Mouse (Mus musculus) hindbrain, postnatal 0 days (tissue): ENCODE data around the gene Fgfr2. TPM values are rescaled to one million over a fixed set of nuclear protein-coding genes. Genes with fewer than 3 reads are reported as not detected.

Experiments
- ATAC-seq: fragments of 200-750 bp; cut with Nextera tagmentation; 2 replicates; pipeline ENCODE4 v1.8.0; 2017; ENCODE audit warnings: mild to moderate bottlenecking, moderate TSS enrichment, moderate library complexity
- DNase-seq: peaks from one replicate; pipeline ENCODE4 v3.0.0-alpha.2; 2015; ENCODE audit warnings: low spot score
- H3K27ac ChIP-seq: fragments of 300-500 bp; sonication (generic); 2 replicates; pipeline ENCODE4 v1.5.1; 2014; ENCODE audit warnings: mild to moderate bottlenecking
- H3K27me3 ChIP-seq: fragments of 300-500 bp; sonication (generic); 2 replicates; pipeline ENCODE4 v1.6.1; 2014; ENCODE audit warnings: low read length, mixed read lengths; ENCODE audit not compliant: insufficient read depth
- H3K36me3 ChIP-seq: fragments of 300-500 bp; sonication (generic); 2 replicates; pipeline ENCODE4 v1.6.1; 2014; ENCODE audit warnings: low read length, mixed read lengths; ENCODE audit not compliant: insufficient read depth
- H3K4me1 ChIP-seq: fragments of 300-500 bp; sonication (generic); 2 replicates; pipeline ENCODE4 v1.6.1; 2014; ENCODE audit warnings: antibody characterized with exemption, low read length, mixed read lengths; ENCODE audit not compliant: insufficient read depth
- H3K4me2 ChIP-seq: fragments of 300-500 bp; sonication (generic); 2 replicates; pipeline ENCODE4 v1.6.1; 2014; ENCODE audit warnings: low read depth, mild to moderate bottlenecking, low read length, moderate library complexity, mixed read lengths
- H3K4me3 ChIP-seq: fragments of 300-500 bp; sonication (generic); 2 replicates; pipeline ENCODE4 v1.5.1; 2014; ENCODE audit warnings: low read length
- H3K9ac ChIP-seq: fragments of 300-500 bp; sonication (generic); replicated peaks from 2 replicates; pipeline ENCODE4 v1.6.1; 2014; ENCODE audit warnings: mild to moderate bottlenecking, low read length, moderate library complexity, mixed read lengths
- H3K9me3 ChIP-seq: fragments of 300-500 bp; sonication (generic); 2 replicates; pipeline ENCODE4 v1.6.1; 2016; ENCODE audit warnings: low read length, mixed read lengths
- CTCF ChIP-seq: IDR thresholded peaks from 2 replicates; pipeline ENCODE4 v1.5.1; 2016; ENCODE audit warnings: antibody characterized with exemption, control low read depth, low read depth
- WGBS: fragments of 180-500 bp; shearing (Covaris S2); extraction: QIAGEN DNeasy Blood & Tissue Kit; methylation state at CpG from one replicate; pipeline ENCODE4 v1.1.7; 2014; 5-methylcytosine and 5-hydroxymethylcytosine counted together
- polyA plus RNA-seq: library from polyadenylated mRNA; unstranded; fragments of >200 nt; fragmentation: Nextera tagmentation; extraction: Ambion mirVana; gene quantifications from 2 replicates; pipeline ENCODE4 v1.2.1, GENCODE M21; 2015
- total RNA-seq: library from RNA; depleted of rRNA; stranded (reverse); fragments of >200 nt; gene quantifications from 2 replicates; pipeline ENCODE4 v1.2.3, GENCODE M21; 2014

Fgfr2 gene
- total and polyA plus RNA-seq, 2 experiments from 2014 or later, result 17.3 to 49.0 TPM

DNA sequence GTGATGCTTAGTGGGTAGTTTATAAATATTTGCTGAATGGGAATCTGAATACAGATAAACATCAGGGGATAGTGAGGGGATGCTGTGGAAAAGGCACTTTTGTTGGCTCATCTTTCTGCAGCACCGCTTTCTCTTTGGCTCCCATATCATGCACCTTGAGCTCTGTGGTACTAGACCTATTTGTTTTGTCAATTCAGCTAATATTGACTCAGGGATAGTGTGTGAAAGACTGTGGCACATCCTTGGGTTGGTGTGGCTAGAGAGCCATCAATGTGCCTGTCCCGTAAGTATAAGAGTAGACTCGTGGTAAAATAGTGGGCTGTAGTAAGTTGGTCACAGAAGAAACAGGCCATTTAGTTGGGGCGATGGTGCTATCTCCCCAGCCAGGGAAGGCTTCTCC lies 2335.6 kb downstream of the Fgfr2 start:
- Histone ChIP-seq H3K4me1 (no peaks in the 10 kb centered on the region), H3K27ac (no peak overlapping the region), H3K36me3 (no peaks in the 10 kb centered on the region), H3K4me2 (no peak overlapping the region), H3K9me3 (no peaks in the 10 kb centered on the region), H3K4me3 (no peak overlapping the region), H3K9ac (no peak overlapping the region), H3K27me3 (no peaks in the 10 kb centered on the region)
- TF ChIP-seq CTCF, result no peak
- no peak for DNase-seq
- WGBS, result 96% methylated on average over 4 of the region's 4 CpGs
- no peak for ATAC-seq

DNA sequence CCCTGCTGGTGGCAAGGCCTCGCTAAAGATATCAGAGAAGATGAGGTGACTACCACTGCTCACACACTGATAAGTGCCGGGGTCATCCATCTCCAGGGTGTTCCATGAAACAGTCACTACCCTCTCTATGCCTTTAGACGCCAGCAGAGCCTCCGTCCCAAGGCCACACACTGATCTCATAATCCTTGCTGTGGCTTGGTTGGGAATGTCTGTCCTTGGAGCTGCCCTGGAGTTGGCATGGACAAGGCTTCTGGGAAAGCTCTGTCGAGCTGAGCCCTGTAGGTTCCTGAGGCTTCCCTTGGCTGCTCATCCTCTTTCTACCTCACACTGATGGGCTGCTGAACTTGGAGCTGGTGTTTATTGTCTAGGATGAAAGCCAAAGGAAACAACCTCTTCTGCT lies 2336.4 kb downstream of the Fgfr2 start:
- no peak for TF ChIP-seq CTCF
- no peak for ATAC-seq
- H3K27me3 ChIP-seq, result no peaks in the 10 kb centered on the region
- DNase-seq, result no peak
- no peaks in the 10 kb centered on the region for H3K9me3 ChIP-seq
- H3K9ac ChIP-seq, result no peak overlapping the region
- H3K4me2 ChIP-seq, result no peak overlapping the region
- H3K27ac ChIP-seq, result no peak overlapping the region
- 75% methylated on average over 5 of the region's 5 CpGs for WGBS
- H3K36me3 ChIP-seq, result no peaks in the 10 kb centered on the region
- H3K4me1 ChIP-seq, result no peaks in the 10 kb centered on the region
- no peak overlapping the region for H3K4me3 ChIP-seq

- Histone ChIP-seq H3K9ac (no peak overlapping the region), H3K27me3 (no peaks in the 10 kb centered on the region), H3K9me3 (no peaks in the 10 kb centered on the region), H3K4me2 (no peak overlapping the region), H3K36me3 (no peaks in the 10 kb centered on the region), H3K4me1 (no peaks in the 10 kb centered on the region), H3K27ac (no peak overlapping the region), H3K4me3 (no peak overlapping the region)
- 57% methylated on average over 12 of the region's 12 CpGs for WGBS
- no peak for TF ChIP-seq CTCF
- DNase-seq, result no peak
- ATAC-seq, result no peak
Measured at GRCm38 (mm10) chr7:130785923-130786575, 2337.1 kb downstream of the Fgfr2 start.

GRCm38 (mm10) chr7:130782501-130783050 lies 2340.6 kb downstream of the Fgfr2 start:
- ATAC-seq (no peak), DNase-seq (no peak)
- H3K9ac ChIP-seq, result no peak overlapping the region
- 71% methylated on average over 5 of the region's 5 CpGs for WGBS
- no peaks in the 10 kb centered on the region for H3K4me1 ChIP-seq
- no peaks in the 10 kb centered on the region for H3K36me3 ChIP-seq
- no peaks in the 10 kb centered on the region for H3K9me3 ChIP-seq
- H3K27me3 ChIP-seq, result no peaks in the 10 kb centered on the region
- no peak overlapping the region for H3K4me2 ChIP-seq
- no peak for TF ChIP-seq CTCF
- H3K4me3 ChIP-seq, result no peak overlapping the region
- H3K27ac ChIP-seq, result no peak overlapping the region

- TF ChIP-seq CTCF, result no peak
- H3K4me2 ChIP-seq, result no peak overlapping the region
- 81% methylated on average over 5 of the region's 5 CpGs for WGBS
Measured at GRCm38 (mm10) chr7:130780866-130781419, 2342.2 kb downstream of the Fgfr2 start.

DNA sequence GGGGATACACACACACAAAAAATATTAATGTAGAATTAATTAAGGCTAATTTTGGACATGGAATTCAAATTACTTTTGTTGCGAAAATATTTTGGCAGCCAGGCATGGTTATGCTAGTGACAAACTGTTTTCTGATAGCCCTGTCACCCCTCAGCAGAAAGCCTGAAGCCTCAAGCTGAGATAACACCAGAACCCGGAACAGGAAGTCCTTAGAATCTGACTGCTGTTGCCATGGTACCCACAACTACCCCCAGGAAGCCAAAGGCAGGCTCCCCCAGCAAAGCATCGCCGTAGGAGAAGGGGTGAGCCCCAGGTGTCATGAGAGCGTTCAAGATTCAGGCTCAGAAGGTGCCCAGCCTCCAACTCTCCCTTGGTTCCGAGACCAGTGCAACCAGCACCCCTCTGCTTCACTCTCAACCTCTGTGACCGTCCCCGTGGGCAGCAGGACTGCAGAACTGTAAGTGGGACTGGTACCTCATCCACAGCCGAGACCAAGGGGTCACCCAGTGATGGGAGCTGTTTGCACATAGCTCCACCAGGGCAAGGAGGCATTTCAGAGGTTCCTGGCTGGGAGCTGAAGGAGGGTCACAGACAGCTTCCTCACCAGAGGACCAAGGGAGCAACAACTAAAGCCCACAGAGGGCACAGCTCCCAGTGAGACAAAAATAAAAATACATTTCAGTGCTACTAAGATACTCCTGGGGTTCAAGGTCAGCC lies 2349.1 kb downstream of the Fgfr2 start, which contains the start of gene Btbd16:
Gene Btbd16 (plus strand): TSS at position 156 of the 717 bp plus-strand sequence.
- WGBS, result 51% methylated on average over 9 of the region's 9 CpGs
- no peak for TF ChIP-seq CTCF

More at GRCm38 (mm10) chr7:130780866-130781419, 2342.2 kb downstream of the Fgfr2 start:
- H3K9ac ChIP-seq, result no peak overlapping the region
- no peak for DNase-seq
- H3K4me3 ChIP-seq, result no peak overlapping the region
- H3K36me3 ChIP-seq, result no peaks in the 10 kb centered on the region
- H3K9me3 ChIP-seq, result no peaks in the 10 kb centered on the region
- no peaks in the 10 kb centered on the region for H3K27me3 ChIP-seq
- no peaks in the 10 kb centered on the region for H3K4me1 ChIP-seq
- ATAC-seq, result no peak
- H3K27ac ChIP-seq, result no peak overlapping the region

More for the DNA sequence above, 2349.1 kb downstream of the Fgfr2 start, which contains the start of gene Btbd16:
- H3K4me3 ChIP-seq, result no peak within 1 kb of the TSS
- H3K27me3 ChIP-seq, result no peaks in the 10 kb centered on the region
- no peak for DNase-seq
- H3K27ac ChIP-seq, result no peak within 1 kb of the TSS
- no peaks in the 10 kb centered on the region for H3K4me1 ChIP-seq
- no peaks in the 10 kb centered on the region for H3K9me3 ChIP-seq
- no peak for ATAC-seq
- no peak within 1 kb of the TSS for H3K4me2 ChIP-seq
- no peaks in the 10 kb centered on the region for H3K36me3 ChIP-seq
- no peak within 1 kb of the TSS for H3K9ac ChIP-seq
